Comparison of ENCODE assay signal across 8 mouse cellular contexts in genomic region chr3:105706366-105707020, GRCm38 (mm10). TPM values are rescaled to one million over a fixed set of nuclear protein-coding genes. Genes with fewer than 3 reads are reported as not detected.
DNase-seq lines count a peak whose midpoint lies in the region; ATAC-seq and TF ChIP-seq lines count a peak whose summit lies in the region.

No protein-coding gene starts in this region.

- no peaks in the 10 kb centered on the region for H3K4me1 ChIP-seq in kidney, adult 2 months (ENCODE audit: control insufficient read depth, insufficient read depth, low read length)
- peaks cover 9% of the 10 kb centered on the region for H3K4me1 ChIP-seq in embryonic facial prominence, embryonic 14.5 days (ENCODE audit: control insufficient read depth, insufficient read depth, low read length)
- peaks cover 8% of the 10 kb centered on the region for H3K4me1 ChIP-seq in hindbrain, embryonic 16.5 days (ENCODE audit: control insufficient read depth, insufficient read depth, low read depth, low read length)
- peaks cover 3% of the 10 kb centered on the region; the same call in 1 of the 2 replicates for H3K4me1 ChIP-seq in neural tube, embryonic 11.5 days (ENCODE audit: control insufficient read depth, insufficient read depth, low read length)

- no peak overlapping the region for H3K4me3 ChIP-seq in kidney, adult 2 months (ENCODE audit: insufficient read depth, low read depth, low read length)
- peak overlapping the region; percentile 4; the same call in 1 of the 2 replicates for H3K4me3 ChIP-seq in embryonic facial prominence, embryonic 14.5 days (ENCODE audit: low read depth, low read length)
- H3K4me3 ChIP-seq in hindbrain, embryonic 16.5 days (ENCODE audit: low read length), result peak overlapping the region; percentile 59
- H3K4me3 ChIP-seq in neural tube, embryonic 11.5 days (ENCODE audit: low read depth, low read length), result peak overlapping the region; percentile 41

- WGBS in kidney, adult 2 months, result 57% methylated on average over 4 of the region's 4 CpGs
- 40% methylated on average over 4 of the region's 4 CpGs for WGBS in embryonic facial prominence, embryonic 14.5 days
- 35% methylated on average over 4 of the region's 4 CpGs for WGBS in hindbrain, embryonic 16.5 days
- WGBS in neural tube, embryonic 11.5 days, result 40% methylated on average over 4 of the region's 4 CpGs

- TF ChIP-seq CTCF in kidney, adult 2 months (conservative IDR thresholded peaks at IDR 0.05; ENCODE audit: insufficient read depth, insufficient read length, low read depth, low read length), result no peak

- no peak overlapping the region for H3K9ac ChIP-seq in embryonic facial prominence, embryonic 14.5 days (ENCODE audit: low read depth, low read length)
- peak overlapping the region; percentile 16; the same call in 1 of the 2 replicates for H3K9ac ChIP-seq in hindbrain, embryonic 16.5 days (ENCODE audit: low read depth, low read length)
- no peak overlapping the region for H3K9ac ChIP-seq in neural tube, embryonic 11.5 days (ENCODE audit: low read length)

- H3K4me2 ChIP-seq in embryonic facial prominence, embryonic 14.5 days (ENCODE audit: low read depth, low read length), result peak overlapping the region; percentile 91
- H3K4me2 ChIP-seq in hindbrain, embryonic 16.5 days (ENCODE audit: low read length), result peak overlapping the region; percentile 99
- peak overlapping the region; percentile 76 for H3K4me2 ChIP-seq in neural tube, embryonic 11.5 days (ENCODE audit: low read depth)

- H3K36me3 ChIP-seq in kidney, adult 2 months (ENCODE audit: control insufficient read depth, insufficient read depth, low read length), result no peaks in the 10 kb centered on the region
- no peaks in the 10 kb centered on the region for H3K36me3 ChIP-seq in embryonic facial prominence, embryonic 14.5 days (ENCODE audit: control insufficient read depth, insufficient read depth, low read length)
- H3K36me3 ChIP-seq in hindbrain, embryonic 16.5 days (ENCODE audit: control insufficient read depth, insufficient read depth, low read length), result no peaks in the 10 kb centered on the region
- no peaks in the 10 kb centered on the region for H3K36me3 ChIP-seq in neural tube, embryonic 11.5 days (ENCODE audit: control insufficient read depth, insufficient read depth, low read length)

- H3K27me3 ChIP-seq in kidney, adult 2 months (replicated peaks; ENCODE audit: control insufficient read depth, insufficient read depth, low read length), result no peaks in the 10 kb centered on the region
- H3K27me3 ChIP-seq in embryonic facial prominence, embryonic 14.5 days (replicated peaks; ENCODE audit: control insufficient read depth, insufficient read depth, low read length), result peaks cover 18% of the 10 kb centered on the region
- H3K27me3 ChIP-seq in hindbrain, embryonic 16.5 days (replicated peaks; ENCODE audit: control insufficient read depth, insufficient read depth, low read length), result no peaks in the 10 kb centered on the region; the same call in 1 of the 2 replicates
- H3K27me3 ChIP-seq in neural tube, embryonic 11.5 days (ENCODE audit: control insufficient read depth, insufficient read depth, low read length), result peaks cover 12% of the 10 kb centered on the region

- ATAC-seq in embryonic facial prominence, embryonic 14.5 days (ENCODE audit: low read depth), result no peak
- ATAC-seq in hindbrain, embryonic 16.5 days, result no peak
- ATAC-seq in neural tube, embryonic 11.5 days (ENCODE audit: insufficient read depth, low FRiP score, low TSS enrichment), result no peak

- no peak overlapping the region for H3K27ac ChIP-seq in kidney, adult 2 months (ENCODE audit: insufficient read depth, low read depth, low read length)
- no peak overlapping the region for H3K27ac ChIP-seq in embryonic facial prominence, embryonic 14.5 days (replicated peaks; ENCODE audit: low read depth, low read length)
- H3K27ac ChIP-seq in hindbrain, embryonic 16.5 days (ENCODE audit: low read depth, low read length), result peak overlapping the region; percentile 55; the same call in 1 of the 2 replicates
- no peak overlapping the region for H3K27ac ChIP-seq in neural tube, embryonic 11.5 days (ENCODE audit: low read depth, low read length)

- peak; percentile 65 for DNase-seq in kidney, postnatal 10 days
- no peak for DNase-seq in kidney, adult 2 months
- no peak for DNase-seq in embryonic facial prominence, embryonic 14.5 days (ENCODE audit: low spot score)
- DNase-seq in neural tube, embryonic 11.5 days (ENCODE audit: low spot score), result no peak
- DNase-seq in thymus, postnatal 14 days, result no peak
- DNase-seq in urinary bladder, postnatal 25 days (ENCODE audit: low spot score), result no peak
- no peak for DNase-seq in layer of hippocampus, postnatal 25 days (ENCODE audit: extremely low spot score in 1 of 2, low spot score in 1 of 2)

- TF ChIP-seq POLR2A in kidney, adult 2 months (IDR thresholded peaks at IDR 0.05; ENCODE audit: low read depth, low read length), result no peak

- no peaks in the 10 kb centered on the region for H3K9me3 ChIP-seq in embryonic facial prominence, embryonic 14.5 days (ENCODE audit: control insufficient read depth, low read length)
- no peaks in the 10 kb centered on the region for H3K9me3 ChIP-seq in hindbrain, embryonic 16.5 days (ENCODE audit: control insufficient read depth, low read length)
- no peaks in the 10 kb centered on the region for H3K9me3 ChIP-seq in neural tube, embryonic 11.5 days (ENCODE audit: control insufficient read depth, low read length)

RNA-seq across cellular contexts. Expression of gene Inka2, which starts 2.1 kb away (rescaled TPM):
- polyA plus RNA-seq in kidney, adult 2 months (2012; rRNA removed), result 0.61 and 0.64 TPM in 2 replicates
- polyA plus RNA-seq in embryonic facial prominence, embryonic 14.5 days (2014; fragmentation: Nextera tagmentation; extraction: Ambion mirVana), result 2.5 and 2.8 TPM in 2 replicates
- 13.7 and 13.9 TPM in 2 replicates for polyA plus RNA-seq in hindbrain, embryonic 16.5 days (2015; fragmentation: Nextera tagmentation; extraction: Ambion mirVana)
- 1.0 and 1.8 TPM in 2 replicates for polyA plus RNA-seq in neural tube, embryonic 11.5 days (2014; fragmentation: Nextera tagmentation; extraction: Ambion mirVana)
- total RNA-seq in layer of hippocampus, postnatal 25 days (2021), result 10 to 100 TPM; 61.9 to 72.7 TPM

RNA-seq across cellular contexts. Expression of gene Ddx20, which starts 19.1 kb away (rescaled TPM):
- 6.5 and 9.1 TPM in 2 replicates for polyA plus RNA-seq in kidney, adult 2 months (2012; rRNA removed)
- polyA plus RNA-seq in embryonic facial prominence, embryonic 14.5 days (2014; fragmentation: Nextera tagmentation; extraction: Ambion mirVana), result 27.6 and 31.5 TPM in 2 replicates
- polyA plus RNA-seq in hindbrain, embryonic 16.5 days (2015; fragmentation: Nextera tagmentation; extraction: Ambion mirVana), result 19.4 and 21.9 TPM in 2 replicates
- polyA plus RNA-seq in neural tube, embryonic 11.5 days (2014; fragmentation: Nextera tagmentation; extraction: Ambion mirVana), result 43.3 and 45.9 TPM in 2 replicates
- total RNA-seq in layer of hippocampus, postnatal 25 days (2021), result 10 to 100 TPM; 11.5 to 12.0 TPM
